Mouse (Mus musculus) adrenal gland, postnatal 14 days (tissue): ENCODE measurements around the gene Stard9. TPM values are rescaled to one million over a fixed set of nuclear protein-coding genes. Genes with fewer than 3 reads are reported as not detected.
"Not testable (repeated sequence)": the region's sequence is repeated elsewhere in the genome, so short reads cannot be mapped to it uniquely, and the experiment has no call there.

Experiments used
- DNase-seq: peaks from one replicate; pipeline ENCODE4 v3.0.0; 2021; ENCODE audit warnings: mixed read lengths
- total RNA-seq: library from RNA; stranded (reverse); gene quantifications from 2 replicates; pipeline ENCODE4 v1.2.3, GENCODE M21; 2021

Stard9 gene
- total RNA-seq, 1 experiment from 2014 or later: 14.0 TPM

DNA sequence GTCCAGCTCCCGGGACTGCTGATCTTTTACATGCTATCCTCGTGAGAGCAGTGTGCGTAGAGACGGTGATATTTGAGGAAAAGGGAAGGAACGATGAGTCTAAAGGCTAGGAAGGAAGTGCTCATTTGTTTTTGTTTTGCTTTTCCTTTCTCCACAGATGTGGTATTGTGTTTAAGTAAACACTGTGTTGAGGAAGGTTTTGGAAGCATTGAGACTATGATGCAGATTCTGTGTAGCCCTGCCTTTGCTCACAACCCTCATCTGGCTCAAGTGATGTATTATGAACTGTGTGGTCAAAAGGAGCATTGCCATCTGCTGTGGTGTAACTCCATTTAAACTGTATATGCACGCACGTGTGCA, 24.0 kb downstream of the Stard9 start:
- DNase-seq: no peak

DNA sequence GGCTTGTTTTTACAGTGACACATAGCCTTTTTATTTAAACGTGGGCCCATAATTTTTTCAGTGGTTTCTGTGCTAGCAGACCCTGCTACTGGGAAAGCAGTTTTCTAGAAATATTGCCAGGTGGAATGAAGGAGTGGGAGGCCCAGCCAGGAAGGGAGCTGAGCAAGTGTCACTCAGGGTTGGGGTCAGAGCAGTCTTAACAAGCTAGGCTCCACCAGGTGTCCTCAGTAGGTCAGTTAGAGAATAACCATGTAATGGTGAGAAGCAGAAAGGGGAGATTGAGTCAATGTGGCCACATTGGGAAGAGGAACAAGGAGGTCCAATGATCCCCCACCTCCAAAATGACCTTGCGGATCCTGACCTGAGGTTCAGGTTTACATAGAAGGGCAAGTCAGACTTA, 25.8 kb downstream of the Stard9 start:
- no peak for DNase-seq

DNA sequence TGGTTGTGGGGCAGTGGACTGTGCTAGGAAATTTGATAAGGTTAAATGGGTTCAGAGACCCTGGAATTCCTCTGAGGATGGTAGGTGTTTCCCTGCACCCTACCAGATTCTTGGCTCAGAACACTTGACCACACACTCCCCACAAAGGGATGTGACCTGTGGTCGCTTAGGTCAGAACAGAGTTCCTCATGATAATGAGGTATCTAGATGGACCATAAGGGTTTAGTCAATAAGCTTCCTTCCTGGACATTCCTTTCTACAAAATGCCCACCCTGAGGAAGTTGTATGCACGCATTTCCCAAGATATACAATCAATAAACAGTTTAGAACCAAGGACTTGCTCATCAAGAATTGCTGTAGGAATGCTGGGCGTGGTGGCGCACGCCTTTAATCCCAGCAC, 27.0 kb downstream of the Stard9 start:
- DNase-seq: no peak

DNA sequence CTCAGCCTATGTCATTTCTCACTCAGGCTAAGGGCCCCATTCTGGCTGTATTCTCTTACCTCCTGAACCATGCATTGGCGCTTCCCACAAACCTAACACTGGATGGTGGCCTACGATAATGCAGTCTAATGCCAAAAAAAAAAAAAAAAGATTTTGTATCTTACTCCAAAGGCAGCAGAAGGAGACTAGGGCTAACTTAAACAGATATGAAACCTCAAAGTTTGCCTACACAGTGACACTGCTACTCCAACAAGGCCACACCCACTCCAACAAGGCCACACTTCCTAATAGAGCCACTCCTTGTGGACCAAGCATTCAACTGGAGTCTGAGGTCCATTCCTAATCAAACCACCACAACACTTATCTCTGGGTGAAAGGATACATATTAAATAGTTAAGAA, 27.8 kb downstream of the Stard9 start:
- no peak for DNase-seq

DNA sequence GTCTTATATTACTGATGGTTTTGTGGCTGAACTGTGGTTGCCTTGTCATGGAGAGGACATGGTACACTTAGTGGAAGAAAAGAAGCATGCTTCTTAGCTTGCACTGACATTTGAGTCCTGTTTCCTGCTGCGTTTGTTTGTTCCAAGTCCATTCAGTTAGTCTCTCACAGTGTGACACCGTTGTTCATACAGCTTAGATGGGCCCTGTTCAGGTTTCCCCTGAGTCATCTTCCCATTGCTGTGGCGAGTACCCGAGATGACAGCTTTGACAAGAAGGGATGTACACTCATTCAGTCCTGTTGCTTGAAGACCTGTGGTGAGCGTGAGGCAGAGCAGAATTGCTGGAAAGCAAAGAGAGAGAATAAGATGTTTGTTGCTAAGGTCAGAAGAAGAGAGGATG, 29.6 kb downstream of the Stard9 start:
- no peak for DNase-seq

DNA sequence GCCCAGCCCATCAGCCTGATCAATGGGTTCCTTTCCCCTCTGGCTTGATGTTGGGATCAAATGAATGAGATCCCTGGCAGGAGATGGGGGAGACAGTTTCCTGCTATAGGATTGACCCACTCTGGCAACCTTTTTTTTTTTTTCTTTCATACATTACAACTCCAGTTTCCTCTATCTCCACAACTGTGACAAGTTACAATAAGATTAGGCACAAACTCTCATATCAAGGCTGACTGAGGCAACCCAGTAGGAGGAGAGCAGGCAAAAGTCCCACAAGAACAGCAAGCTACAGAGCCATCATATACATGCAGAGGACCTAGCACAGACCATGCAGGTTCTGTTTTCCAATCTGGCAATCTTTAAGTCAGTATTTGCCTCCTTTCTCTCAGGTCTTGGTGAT, 30.4 kb downstream of the Stard9 start:
- no peak for DNase-seq

DNA sequence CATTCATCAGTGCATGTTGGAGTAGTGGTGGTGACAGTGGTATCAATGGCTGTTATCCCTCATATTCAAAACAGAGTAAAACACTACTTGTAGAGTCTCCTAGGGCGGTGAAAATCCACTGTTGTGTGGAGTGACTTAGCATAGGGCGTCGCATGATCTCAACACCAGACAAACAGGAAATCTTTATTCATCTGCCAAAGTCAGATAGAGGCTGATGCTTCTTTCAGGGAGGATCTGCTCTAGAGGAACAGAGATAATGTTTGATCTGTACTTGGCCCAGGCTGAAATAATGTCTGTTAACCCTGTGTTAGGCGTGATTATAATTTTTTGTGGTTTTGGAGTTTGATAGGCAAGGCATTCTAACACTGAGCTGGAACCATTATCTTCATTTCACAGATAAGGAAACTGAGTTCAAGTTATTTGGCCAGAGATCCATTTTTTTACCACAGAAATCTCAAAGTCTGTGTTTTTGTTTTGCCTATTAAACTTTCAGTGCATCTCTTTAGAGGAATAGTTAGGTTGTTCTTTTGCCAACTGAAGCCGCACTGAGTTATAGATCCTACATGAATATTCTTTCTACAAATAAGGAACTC, 31.7 kb downstream of the Stard9 start:
- DNase-seq: no peak

DNA sequence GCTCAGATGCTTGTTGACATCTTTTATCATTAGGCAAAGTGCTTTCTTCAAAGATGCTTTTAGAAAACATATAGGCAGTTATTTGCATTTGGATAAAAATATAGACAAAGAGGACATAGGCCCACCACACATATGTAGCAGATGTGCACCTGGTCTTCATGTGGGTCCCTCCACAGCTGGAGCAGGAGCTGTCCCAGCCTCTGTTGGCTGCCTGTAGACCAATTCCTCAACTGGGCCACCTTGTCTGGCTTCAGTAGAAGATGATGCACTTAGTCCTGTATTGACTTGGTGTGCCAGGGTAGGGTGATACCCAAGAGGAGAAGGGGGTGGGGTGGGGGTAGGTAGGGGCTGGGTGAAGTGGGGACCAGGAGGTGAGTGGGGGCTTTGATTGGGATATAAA, 33.8 kb downstream of the Stard9 start:
- DNase-seq: no peak

DNA sequence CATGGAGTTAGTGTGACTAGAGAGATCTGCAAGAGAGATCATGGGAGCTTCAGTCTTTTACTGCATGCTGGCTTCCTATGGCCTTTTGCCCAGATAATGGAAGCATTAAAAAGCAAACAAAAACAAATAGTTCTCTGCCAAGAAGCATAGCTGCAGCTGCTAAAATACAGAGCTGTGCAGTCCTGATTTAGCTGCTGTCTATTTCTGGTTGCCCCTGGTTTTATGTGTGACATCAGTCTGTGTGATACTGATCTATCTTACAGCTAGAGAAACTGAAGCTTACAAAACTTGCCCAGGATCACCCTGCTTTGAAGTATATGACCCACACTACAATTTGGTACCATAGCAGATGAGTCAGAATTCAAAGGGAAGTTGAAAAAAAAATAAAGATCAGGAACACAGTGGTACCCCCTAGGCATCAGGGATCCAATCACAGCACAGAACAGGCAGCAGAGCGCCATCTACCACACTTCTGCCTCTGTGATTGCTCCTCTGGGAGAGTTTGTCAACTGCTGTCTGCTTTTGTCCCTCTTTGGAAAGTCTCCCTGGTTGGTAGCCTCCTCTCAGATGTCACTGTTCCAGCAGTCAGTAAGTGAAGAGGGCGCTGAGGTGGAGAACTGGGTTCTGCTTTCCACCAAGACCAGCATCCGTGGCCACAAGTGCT, 34.7 kb downstream of the Stard9 start:
- DNase-seq: no peak

DNA sequence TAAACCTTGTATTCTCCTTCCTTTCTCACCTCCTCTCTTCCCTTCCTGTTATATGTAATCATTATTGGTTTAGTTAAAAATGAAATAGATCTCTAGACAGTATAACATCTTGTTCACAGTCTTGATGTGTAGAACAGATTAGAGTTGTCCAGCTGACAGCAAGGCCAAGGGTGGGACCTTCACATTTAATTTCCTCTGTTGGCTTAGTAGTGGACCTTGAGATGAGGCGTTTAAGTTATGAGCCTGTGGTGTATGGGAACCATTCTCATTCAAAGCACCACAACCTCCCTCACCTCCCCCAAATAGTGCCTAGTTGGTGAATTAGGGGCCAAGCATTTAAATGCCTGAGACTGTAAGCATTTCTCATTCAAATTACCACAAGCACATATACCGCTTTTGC, 38.5 kb downstream of the Stard9 start:
- peak; percentile 30 for DNase-seq

DNA sequence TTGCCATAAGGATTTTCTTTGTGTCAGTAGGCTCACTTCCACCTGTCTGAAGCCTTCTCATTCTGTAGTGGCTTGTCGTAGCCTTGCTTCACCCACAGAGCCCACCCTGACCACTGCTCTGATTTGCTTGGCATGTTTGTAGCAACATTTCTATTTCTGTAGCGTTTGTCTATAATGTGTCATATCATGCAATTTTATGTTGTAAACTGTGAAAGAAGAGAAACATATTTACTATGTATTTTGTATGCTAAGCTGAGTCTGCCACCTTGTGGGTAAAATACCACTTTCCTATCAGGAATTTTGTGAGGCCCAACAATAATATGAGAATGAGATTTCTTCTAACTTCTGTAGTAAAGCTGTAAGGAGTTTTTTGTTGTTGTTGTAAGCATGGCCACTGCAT, 41.3 kb downstream of the Stard9 start:
- no peak for DNase-seq

DNA sequence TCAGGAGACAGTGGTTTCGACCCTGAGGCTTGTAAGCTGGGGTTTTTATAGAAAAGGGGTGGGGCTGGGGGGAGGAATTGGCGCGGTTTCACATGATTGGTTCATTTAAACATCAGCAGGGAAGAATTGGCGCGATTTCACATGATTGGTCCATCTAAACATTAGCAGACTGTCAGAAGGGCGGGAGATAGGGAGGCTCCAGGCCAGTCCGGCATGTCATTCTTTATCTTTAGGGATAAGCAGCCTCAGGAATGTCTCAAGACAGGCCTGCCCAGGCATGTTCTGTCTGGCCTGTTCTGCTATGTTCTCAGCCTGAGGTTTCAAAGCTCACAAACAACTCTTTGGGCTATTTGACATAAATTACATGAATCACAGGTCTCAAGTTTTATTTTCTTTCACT, 52.2 kb downstream of the Stard9 start:
- not testable (repeated sequence) for DNase-seq

DNA sequence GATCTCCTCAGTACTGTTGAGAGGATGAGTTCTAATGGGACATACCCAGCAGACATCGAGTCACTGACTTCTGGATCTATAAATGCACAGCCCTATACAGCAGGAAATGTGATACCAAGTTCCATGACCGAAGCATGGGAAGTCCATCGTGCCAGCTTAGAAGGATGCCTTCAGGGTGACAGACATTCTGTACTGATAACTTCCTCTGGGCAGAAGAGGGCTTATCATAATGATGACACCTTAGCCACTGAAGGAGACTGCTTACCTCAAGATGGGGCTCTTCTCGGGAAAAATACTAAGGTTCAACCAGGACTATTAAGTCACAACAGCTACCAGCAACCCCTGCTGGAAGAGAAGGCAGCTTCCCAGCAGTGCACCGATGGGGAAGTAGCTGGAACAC, 68.8 kb downstream of the Stard9 start:
- no peak for DNase-seq

DNA sequence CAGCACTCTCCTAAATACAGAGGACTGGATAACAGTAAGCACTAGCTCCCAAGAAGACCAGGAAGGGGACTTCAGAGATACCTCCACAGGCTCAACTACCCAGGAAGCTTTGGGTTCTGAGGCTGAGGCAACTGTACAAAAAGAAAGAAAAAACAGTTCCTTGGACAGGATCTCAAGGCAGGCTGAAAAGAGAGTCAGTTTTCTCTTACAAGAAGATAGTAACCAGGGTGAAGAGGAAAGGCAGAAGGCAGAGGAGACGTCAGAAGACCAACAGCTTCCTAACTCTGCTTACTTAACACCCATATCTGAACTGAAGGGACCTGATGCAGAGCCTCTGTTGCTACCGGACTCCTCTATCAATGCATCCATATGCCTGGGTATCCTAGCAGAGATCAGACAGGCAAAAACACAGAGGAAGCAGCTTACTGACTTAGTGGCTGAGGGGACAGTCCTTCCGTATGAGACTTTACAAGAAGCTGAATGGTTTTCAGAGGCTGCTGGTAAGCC, 71.5 kb downstream of the Stard9 start:
- no peak for DNase-seq

DNA sequence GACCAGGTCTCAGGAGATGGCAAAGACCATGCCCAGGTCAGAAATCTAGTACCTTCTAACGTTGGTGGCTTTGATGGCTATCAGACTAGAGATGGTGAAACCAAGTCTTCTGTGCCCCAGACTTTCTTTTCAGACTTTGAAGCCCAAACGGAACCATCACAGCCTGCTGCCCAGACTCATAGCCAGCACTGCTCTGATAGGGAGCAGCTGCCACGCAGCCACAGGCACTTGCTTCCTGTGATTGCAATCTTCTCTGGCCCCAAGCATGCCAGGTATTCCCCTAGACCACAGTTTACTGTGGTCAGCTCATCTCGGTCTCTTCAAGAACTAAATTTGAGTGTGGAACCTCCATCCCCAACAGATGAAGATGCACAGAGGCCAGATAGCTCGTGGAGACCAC, 73.8 kb downstream of the Stard9 start:
- DNase-seq: no peak

DNA sequence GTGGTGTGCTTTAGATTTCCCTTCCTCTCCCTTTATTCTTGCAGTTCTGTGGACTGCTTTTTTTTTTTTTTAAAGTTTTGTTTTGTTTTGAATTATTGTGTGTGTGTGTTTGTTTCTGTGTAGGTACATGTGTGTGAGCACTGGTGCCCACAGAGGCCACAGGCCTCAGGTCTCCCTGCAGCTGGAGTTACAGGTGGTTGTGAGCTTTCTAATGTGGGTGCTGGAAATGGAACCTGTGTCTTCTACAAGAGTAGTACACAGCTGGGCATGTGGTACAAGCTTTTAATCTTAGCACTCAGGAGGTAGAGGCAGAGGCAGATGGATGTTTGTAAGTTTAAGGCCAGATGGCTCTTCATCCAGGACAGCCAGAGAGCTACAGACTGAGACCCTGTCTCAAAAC, 78.1 kb downstream of the Stard9 start:
- no peak for DNase-seq

DNA sequence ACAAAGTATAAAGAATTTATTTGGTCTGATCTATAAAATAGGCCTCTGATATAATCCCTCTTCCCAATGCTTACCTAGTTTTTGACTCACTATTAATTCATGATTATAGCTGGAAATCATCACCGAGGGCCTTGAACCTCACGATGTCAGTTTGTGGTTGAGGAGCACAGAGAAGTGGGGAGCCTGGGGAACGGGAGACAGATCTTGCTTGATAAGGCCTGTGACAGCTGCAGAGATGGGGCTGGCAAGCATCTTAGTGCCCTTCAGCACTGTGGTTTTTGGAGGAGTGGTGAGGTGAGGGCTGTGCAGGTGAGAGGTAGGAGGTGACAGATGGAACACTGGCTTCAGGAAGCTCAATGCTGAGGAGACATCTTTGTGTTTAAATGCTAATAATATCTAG, 81.2 kb downstream of the Stard9 start:
- no peak for DNase-seq

DNA sequence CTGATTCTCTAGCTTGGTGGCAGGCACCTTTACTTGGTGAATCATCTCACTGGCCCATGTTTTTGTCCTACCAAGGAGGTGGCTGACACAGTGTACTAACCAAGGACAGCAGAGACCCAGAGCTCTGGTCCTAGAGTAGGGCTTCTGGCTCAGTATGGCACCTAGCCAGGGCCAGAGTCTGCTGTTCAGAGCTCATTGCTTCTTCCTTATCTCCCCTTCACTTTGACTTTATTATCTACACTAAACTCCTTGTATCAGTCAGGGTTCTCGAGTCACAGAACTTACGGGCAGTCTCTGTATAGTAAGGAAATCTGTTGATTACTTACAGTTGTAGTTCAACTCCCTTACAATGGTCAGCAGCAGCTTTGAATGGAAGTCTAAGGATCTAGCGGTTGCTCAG, 82.0 kb downstream of the Stard9 start:
- peak; percentile 25 for DNase-seq

DNA sequence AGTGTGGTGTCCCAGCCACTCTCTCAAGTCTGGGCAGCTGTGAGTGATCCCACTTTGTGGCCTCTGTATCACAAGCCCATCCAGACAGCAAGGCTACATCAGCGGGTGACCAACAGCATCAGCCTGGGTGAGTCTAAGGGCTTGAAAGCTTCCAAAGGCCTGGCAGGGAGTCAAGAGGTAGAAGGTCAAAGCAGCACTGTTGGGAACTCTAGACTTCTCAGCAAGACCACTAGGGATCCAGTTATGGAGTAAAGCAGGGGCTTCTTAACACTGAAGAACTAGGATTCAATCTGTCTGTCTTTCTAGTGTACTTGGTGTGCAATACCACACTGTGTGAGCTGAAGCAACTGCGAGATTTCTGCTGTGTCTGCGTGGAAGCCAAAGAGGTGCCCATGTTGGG, 84.5 kb downstream of the Stard9 start:
- DNase-seq: peak; percentile 25

DNA sequence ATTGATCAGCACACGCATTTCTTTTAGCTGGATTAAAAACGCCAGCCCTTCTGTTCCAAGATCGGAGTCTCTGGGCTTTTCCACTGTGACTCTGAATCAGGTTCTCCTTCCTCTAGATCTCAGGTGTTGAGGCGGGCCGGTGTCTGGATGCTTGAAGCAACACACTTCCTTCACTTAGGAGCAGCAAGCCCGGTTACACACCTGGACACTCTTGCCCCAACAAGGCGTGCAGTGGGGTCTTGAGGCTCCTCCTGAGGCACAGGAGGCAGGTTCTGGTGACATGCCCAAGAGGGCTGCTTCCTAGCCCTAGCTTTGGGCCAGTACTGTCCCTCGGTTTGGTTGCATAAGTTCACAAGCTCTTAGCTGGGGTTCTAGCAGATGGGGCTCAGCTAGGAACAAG, 89.6 kb downstream of the Stard9 start:
- DNase-seq: no peak

DNA sequence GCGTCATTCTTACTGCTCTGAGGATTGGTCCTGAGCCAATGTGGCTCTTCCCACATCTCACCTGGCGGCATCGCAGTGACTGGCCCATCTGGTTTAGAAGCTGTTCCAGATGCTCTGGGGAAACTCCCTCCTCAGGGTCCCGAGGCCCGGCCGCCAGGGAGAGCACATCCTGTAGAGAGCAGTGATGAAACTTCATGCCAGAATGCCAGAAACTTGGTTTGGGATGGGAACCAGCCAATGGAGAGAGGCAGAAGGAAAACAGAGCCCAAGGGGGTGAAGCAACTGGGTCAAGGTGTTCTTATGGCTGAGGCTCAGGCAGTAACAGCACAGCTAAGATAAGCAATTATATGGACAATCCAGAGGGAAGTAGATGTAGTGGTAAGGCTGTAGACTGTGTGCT, 91.9 kb downstream of the Stard9 start:
- DNase-seq: no peak

DNA sequence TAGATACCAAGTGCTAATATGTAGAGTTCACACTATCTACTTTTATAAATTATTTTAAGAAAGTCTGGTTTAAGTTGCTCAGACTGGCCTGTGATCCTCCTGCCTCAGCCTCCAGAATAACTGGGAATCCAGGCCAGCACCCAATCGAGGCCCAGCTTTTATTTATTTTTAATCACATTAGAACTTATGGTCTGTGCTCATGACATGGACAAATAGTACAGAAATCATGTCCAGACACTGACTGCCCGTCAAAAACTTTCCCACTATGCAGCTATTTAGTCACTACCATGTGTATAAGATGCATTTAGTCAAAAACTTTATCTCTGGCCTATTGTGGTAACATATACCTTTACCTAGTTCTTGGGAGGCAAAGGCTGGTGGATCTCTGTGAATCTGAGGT, 93.0 kb downstream of the Stard9 start:
- no peak for DNase-seq

DNA sequence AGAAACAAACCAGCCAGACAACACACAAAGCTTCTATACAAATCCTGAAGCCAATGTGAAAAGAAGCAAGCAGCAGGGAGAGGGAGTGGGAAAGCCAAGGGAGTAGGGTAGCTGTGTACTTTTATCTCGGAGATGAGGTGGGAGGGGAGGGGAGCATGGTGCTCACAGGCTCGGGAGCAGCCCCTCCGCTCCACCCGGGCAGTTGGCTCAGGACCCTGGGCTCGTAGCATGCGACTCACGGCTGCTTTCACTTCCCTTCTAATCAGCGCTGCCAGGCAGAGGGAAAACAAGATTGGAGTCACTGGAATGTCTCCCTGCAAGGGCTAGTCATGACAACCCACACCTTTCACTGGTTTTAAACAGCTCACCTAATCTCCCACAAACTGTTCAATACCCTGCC, 93.6 kb downstream of the Stard9 start:
- no peak for DNase-seq

DNA sequence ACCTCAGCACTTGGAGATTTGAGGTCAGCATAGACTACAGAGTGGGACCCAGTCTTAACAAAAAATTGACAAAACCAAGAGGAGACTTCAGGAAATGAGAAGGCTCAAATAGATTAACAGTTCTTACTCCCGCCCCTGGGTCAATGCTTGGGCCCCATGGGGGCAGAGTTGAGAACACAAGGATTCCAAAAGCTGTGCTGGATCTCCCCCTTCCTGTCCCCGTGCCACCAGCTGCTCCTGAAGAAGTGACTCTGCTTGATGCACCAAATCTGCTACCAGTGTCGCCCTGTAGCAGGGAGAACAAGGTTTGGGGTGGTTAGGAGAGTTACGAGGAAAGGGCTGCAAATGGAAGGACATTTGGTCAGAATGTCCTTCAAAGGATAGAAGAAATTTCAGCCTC, 94.7 kb downstream of the Stard9 start:
- no peak for DNase-seq

DNA sequence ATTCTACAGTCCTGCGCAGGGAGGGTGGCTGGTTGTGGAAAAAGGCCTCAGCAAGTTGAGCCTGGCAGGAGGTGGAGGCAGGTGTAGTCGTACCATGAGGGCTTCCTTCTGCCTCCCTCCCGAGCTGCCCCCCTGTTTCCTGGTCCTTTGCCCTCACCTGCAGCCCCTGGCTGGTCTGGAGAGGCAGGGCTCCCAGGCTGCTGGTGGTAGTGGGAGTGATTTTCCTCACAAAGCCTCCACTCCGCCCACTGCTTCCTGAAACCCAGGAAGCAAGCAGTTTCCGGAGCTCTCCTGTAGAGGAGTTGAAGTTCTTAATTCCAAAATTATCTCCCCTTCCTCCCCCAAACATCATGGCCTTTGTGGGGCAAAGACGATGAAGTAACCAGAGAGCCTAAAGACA, 95.3 kb downstream of the Stard9 start:
- DNase-seq: no peak
